Mouse (Mus musculus) small intestine, adult 2 months (tissue): Measurements from ENCODE around the gene Shbg.

Source experiments
- CTCF ChIP-seq: fragments of 200-500 bp; IDR thresholded peaks from 2 replicates; pipeline ENCODE4 v1.5.1; 2012; ENCODE audit warnings: low read depth, mild to moderate bottlenecking, control low read depth, inconsistent platforms, low read length, moderate library complexity, mixed read lengths; ENCODE audit not compliant: insufficient replicate concordance, insufficient read length; ENCODE audit errors: extremely low read depth
- POLR2A ChIP-seq: fragments of 200-500 bp; IDR thresholded peaks from 2 replicates; pipeline ENCODE4 v1.6.1; 2012; ENCODE audit warnings: low read depth, mild to moderate bottlenecking, control low read depth, inconsistent platforms, low read length, moderate library complexity

DNA sequence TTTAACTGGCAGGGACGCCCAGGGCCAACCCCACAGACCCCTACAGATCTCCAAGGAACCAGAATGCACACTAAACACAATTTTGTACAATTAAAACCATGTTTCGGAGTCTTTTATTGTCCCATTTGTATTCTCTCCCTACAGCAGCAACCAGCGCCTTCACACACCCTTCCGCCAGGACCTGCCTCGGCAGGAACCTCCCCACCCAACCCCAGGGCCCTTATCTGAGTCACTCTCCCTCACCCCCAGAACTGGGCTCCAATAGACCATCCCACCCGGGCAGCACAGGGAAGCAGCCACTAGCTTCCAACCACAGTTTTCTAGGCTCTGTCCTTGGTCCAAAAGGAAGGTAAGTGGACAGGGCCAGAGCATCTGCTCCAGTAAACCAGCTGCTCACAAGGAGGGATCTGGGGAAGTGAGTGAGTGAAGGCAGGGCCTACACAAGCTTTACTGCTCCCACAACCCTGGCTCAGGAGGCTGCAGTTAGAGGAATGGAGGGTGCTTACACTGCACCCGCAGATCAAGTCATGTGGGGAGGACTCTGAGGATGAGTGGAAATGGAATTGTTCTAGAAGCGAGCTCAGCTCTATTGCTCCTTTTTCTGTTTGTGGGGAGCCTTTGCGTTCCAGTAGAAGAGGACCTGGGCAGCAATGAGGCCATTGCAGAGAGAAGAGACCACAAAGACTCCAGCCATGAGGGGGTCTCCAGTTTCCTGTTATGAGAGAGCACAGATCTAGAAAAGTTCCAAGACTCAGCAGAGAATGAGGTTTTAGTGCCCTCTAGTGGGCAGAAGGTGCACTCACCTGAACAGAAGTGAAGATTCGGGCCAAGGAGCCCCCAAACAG lies 39.1 kb upstream of the Shbg start:
- TF ChIP-seq POLR2A (no peak; the same call in 1 of the 2 replicates), CTCF (peak; percentile 74; the same call in 1 of the 2 replicates)
